Mouse (Mus musculus): Measurements from ENCODE around the gene Fam234b.

Gene Fam234b

GRCm38 (mm10) chr6:135182925-135183324 lies 14.9 kb upstream of the Fam234b start:
- DNase-seq (ENCODE audit: low spot score in 2 of 2) = no peak

DNA sequence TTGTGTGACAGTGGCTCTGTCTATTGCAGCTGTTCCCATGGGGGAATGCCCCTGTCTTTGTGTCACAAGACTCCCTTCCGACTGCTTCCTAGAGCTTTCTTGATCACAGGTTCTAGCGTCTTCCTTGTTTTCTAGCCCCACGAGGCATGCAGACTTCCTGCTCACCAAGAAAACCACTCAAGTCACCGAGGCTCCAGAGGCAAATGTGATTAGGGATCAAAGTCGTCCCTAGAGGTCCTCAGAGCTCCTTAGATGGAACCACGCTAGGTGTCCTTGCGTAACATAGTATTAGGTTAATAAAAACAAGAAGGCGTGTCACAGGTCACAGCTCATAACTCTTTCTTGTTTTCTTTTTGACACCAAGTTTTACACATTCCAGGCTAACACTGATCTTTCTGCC lies 13.8 kb upstream of the Fam234b start:
- no peak for DNase-seq (ENCODE audit: low spot score in 2 of 2)

DNA sequence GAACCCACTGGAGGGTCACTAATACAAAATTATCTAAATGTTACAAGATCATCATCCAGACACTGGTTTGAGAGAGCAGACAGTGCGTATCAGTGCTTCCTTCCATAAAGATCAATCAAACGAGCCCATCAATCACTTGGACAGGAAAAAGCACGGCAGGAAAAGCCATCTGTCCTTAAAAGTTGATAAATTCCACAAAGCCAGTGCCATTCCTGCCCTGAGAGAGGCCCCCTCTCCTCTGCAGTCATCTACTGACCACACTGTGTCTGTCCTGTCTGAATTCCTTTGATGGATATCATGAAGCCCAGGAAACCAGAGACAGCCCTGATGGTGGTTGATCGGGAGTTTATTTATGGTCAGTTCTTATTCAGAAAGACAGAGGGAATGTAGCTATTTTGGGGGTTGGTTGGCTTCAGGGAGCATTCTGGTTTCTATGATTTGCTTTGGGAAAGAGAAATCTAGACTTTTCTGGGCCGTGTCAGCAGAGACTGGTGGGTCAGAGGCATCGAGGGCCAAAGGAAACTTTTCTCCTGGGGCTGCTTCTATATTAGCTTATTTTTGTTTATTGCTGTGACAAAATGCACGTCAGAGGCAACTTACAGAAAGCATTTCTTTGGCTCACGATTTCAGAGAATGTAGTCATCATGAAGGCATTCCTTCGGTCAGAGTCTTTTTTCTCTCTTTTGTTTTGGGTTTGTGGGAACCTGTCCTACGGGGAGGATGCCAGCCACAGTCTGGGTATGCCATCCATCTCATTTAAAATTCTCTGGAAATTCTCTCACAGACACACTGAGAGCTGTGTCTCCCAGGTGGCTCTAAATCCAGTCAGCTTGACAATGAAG lies 10.5 kb upstream of the Fam234b start:
- DNase-seq (ENCODE audit: low spot score in 2 of 2) = no peak

- DNase-seq (ENCODE audit: low spot score in 2 of 2) = no peak
Measured at GRCm38 (mm10) chr6:135188629-135189028, 9.1 kb upstream of the Fam234b start.

- no peak for DNase-seq (ENCODE audit: low spot score in 2 of 2)
Measured at GRCm38 (mm10) chr6:135190122-135190521, 7.7 kb upstream of the Fam234b start.

DNA sequence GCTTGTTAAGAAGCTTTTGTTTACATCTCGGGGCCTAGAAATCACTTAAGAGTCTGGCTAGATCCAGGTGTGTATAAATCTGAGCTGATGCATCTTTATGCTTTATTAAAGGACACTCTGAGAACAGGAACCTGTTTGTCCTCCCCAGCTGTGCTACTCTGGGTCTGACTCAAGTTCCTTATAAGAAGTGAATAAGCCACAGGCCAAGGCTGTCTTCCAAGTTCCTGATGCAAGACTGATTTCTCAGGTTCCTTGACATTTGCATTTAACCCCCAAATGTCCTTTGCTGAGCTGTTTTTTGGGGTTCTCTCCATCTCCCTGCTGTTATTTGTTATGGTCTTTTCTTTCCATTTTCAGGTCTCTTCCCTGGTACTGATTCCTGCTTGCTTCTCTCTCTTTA lies 5.9 kb upstream of the Fam234b start:
- DNase-seq (ENCODE audit: low spot score in 2 of 2) = no peak

- DNase-seq (ENCODE audit: low spot score in 2 of 2) = no peak
Measured at GRCm38 (mm10) chr6:135192993-135193392, 4.8 kb upstream of the Fam234b start.

DNA sequence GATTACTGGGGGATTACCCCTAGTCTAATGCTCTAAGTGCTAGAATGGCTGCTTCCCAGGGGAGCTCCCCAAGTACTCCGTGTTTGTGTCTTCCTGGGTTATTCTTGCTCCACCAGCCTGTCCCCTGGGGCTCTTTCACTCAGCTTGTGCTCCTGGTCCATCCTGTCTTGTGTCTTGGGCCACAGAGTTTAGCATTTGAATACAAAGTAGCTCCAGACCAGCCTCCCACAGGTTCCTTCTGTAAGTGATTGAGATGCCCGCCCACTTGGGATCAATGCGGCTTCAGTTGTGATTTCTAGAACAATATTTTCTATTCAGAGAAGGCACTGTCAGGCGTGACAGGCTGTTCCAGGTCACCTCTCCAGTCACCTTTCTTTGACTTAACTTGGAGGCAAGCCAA lies 4.0 kb upstream of the Fam234b start:
- no peak for DNase-seq (ENCODE audit: low spot score in 2 of 2)

GRCm38 (mm10) chr6:135194907-135195306 lies 2.9 kb upstream of the Fam234b start:
- DNase-seq (ENCODE audit: low spot score in 2 of 2) = no peak

- DNase-seq (ENCODE audit: low spot score in 2 of 2) = no peak
Measured at GRCm38 (mm10) chr6:135196707-135197106, 1.1 kb upstream of the Fam234b start.

- DNase-seq (ENCODE audit: low spot score in 2 of 2) = no peak
Measured at GRCm38 (mm10) chr6:135197446-135197845, 331 bp upstream of the Fam234b start.

DNA sequence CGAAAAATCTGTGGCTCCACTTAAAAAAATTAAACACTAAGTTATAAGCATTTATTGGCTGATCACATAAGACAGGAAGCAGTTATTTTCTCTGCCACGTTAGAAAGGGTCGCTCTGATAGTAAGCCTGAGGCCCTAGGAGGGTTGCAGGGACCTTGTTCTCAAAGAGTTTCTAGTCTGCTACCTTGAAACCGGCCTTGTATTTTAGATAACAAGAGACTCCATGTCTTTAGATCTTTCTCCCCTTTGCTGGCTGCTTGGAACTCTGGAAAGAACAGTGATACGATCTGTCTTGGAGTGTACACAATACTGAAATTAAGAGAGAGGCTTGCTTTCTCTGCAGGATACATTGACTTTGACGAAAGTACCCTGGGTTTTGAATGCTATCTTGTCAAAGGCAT lies 949 bp downstream of the Fam234b start:
- DNase-seq (ENCODE audit: low spot score in 2 of 2) = no peak

GRCm38 (mm10) chr6:135200122-135200957 lies 2.6 kb downstream of the Fam234b start:
- no peak for DNase-seq (ENCODE audit: low spot score in 2 of 2)

- no peak for DNase-seq (ENCODE audit: low spot score in 2 of 2)
Measured at GRCm38 (mm10) chr6:135202668-135203067, 4.9 kb downstream of the Fam234b start.

- peak; percentile 61 to 71 for DNase-seq (ENCODE audit: low spot score in 2 of 2)
Measured at GRCm38 (mm10) chr6:135203737-135204136, 6.0 kb downstream of the Fam234b start.

GRCm38 (mm10) chr6:135204869-135205268 lies 7.1 kb downstream of the Fam234b start:
- DNase-seq (ENCODE audit: low spot score in 2 of 2) = no peak

- DNase-seq (ENCODE audit: low spot score in 2 of 2) = no peak
Measured at GRCm38 (mm10) chr6:135205802-135206201, 8.0 kb downstream of the Fam234b start.

DNA sequence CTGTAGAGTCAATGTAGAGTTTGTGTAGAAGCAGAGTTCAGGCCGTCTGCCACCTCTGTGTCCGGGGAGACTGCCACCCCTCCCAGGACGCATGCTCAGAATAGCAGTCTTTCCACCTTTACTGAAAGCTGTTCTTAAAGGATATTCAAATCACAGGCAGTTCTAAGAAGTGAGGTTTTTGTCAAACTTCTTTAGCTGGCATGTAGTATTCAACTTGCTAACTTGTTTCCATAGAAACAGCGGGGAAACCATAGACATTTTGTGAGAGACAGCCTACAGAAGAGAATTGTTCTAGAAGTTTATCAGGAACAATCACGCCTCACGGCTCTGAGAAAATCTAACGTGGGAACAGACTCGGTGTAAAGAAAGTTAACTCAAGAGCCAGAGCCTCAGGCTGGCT lies 9.1 kb downstream of the Fam234b start:
- DNase-seq (ENCODE audit: low spot score in 2 of 2) = no peak

GRCm38 (mm10) chr6:135211169-135211568 lies 13.4 kb downstream of the Fam234b start:
- no peak for DNase-seq (ENCODE audit: low spot score in 2 of 2)

- no peak for DNase-seq (ENCODE audit: low spot score in 2 of 2)
Measured at GRCm38 (mm10) chr6:135212666-135213065, 14.9 kb downstream of the Fam234b start.

- no peak for DNase-seq (ENCODE audit: low spot score in 2 of 2)
Measured at GRCm38 (mm10) chr6:135218330-135218729, 20.6 kb downstream of the Fam234b start.

- no peak for DNase-seq (ENCODE audit: low spot score in 2 of 2)
Measured at GRCm38 (mm10) chr6:135219916-135220315, 22.1 kb downstream of the Fam234b start.

All from right cerebral cortex, postnatal 10 days (tissue).